7 mouse cellular contexts compared by ENCODE assay signal in genomic region chr1:58897561-58897960, GRCm38 (mm10).
DNase-seq lines count a peak whose midpoint lies in the region; ATAC-seq and TF ChIP-seq lines count a peak whose summit lies in the region.
"Not testable (repeated sequence)": the region's sequence is repeated elsewhere in the genome, so short reads cannot be mapped to it uniquely, and the experiment has no call there.

No protein-coding gene starts in this region.

- peak; percentile 47; the same call in 1 of the 2 replicates for TF ChIP-seq CTCF in spleen, adult 2 months (IDR thresholded peaks at IDR 0.05; ENCODE audit: extremely low read depth, insufficient read depth, insufficient read length, insufficient replicate concordance)

- not testable (repeated sequence) for TF ChIP-seq POLR2A in spleen, adult 2 months (IDR thresholded peaks at IDR 0.05; ENCODE audit: low read depth, low read length)

- intact Hi-C loops in heart, postnatal 10 days (cut with DNase I): loop anchor here (1.0 to 2.0 kb wide), 2 partner anchors 127 to 201 kb away; no protein-coding TSS in a partner anchor

- peak; percentile 58 for DNase-seq in adrenal gland, adult 2 months
- peak; percentile 32 to 47 for DNase-seq in heart, postnatal 10 days
- peak; percentile 29 for DNase-seq in limb, embryonic 10.5 days (ENCODE audit: low spot score)
- peak; percentile 43 to 51 for DNase-seq in spleen, adult 2 months (ENCODE audit: low read depth in 1 of 2, low spot score in 2 of 2)

- not testable (repeated sequence) for H3K4me2 ChIP-seq in kidney, embryonic 15.5 days

- not testable (repeated sequence) for H3K9me3 ChIP-seq in kidney, embryonic 15.5 days (replicated peaks); limb, embryonic 10.5 days (replicated peaks)

- not testable (repeated sequence) for H3K27ac ChIP-seq in kidney, embryonic 15.5 days; limb, embryonic 10.5 days; spleen, adult 2 months (ENCODE audit: insufficient read depth, low read length)

- H3K4me1 ChIP-seq in kidney, embryonic 15.5 days; limb, embryonic 10.5 days; spleen, adult 2 months (ENCODE audit: control insufficient read depth, insufficient read depth, insufficient read length): not testable (repeated sequence)

- WGBS in kidney, embryonic 15.5 days: 21% methylated on average over 3 of the region's 3 CpGs
- WGBS in limb, embryonic 10.5 days: 32% methylated on average over 3 of the region's 3 CpGs
- WGBS in spleen, adult 2 months: 15% methylated on average over 3 of the region's 3 CpGs

- H3K4me3 ChIP-seq in kidney, embryonic 15.5 days (replicated peaks); limb, embryonic 10.5 days; spleen, adult 2 months (ENCODE audit: extremely low read depth, insufficient read depth, insufficient read length): not testable (repeated sequence)

- not testable (repeated sequence) for H3K9ac ChIP-seq in kidney, embryonic 15.5 days

- H3K36me3 ChIP-seq in kidney, embryonic 15.5 days: peaks cover 10% of the 10 kb centered on the region
- H3K36me3 ChIP-seq in limb, embryonic 10.5 days: peaks cover 10% of the 10 kb centered on the region
- not testable (repeated sequence) for H3K36me3 ChIP-seq in spleen, adult 2 months (ENCODE audit: control insufficient read depth, insufficient read depth, low read length)

- H3K27me3 ChIP-seq in kidney, embryonic 15.5 days; limb, embryonic 10.5 days (ENCODE audit: low read depth, poor library complexity, severe bottlenecking); spleen, adult 2 months (ENCODE audit: control insufficient read depth, insufficient read depth, low read length): not testable (repeated sequence)

- ATAC-seq in erythroblast, adult 5-6 weeks (replicated peaks; ENCODE audit: low FRiP score, poor library complexity, severe bottlenecking): 0 out of 2 replicates have a peak, but pooled peaks have one; percentile 39
- ATAC-seq in kidney, embryonic 15.5 days (replicated peaks; ENCODE audit: low FRiP score): peak; percentile 46; the same call in 1 of the 2 replicates
- peak; percentile 96 for ATAC-seq in megakaryocyte, adult 5-6 weeks (ENCODE audit: poor library complexity, severe bottlenecking)

Comparison
In these comparisons a context has a peak if more than half of its experiments do, and no peak if none do; other contexts are left out.
1. ATAC-seq: peak in every context shown above with its lines; median percentile 96 in megakaryocyte, adult 5-6 weeks; 46 in kidney, embryonic 15.5 days; 39 in erythroblast, adult 5-6 weeks.